Mouse (Mus musculus): ENCODE measurements around the gene Sp140. TPM values are rescaled to one million over a fixed set of nuclear protein-coding genes. Genes with fewer than 3 reads are reported as not detected.

Sp140 gene
- polyA plus RNA-seq, 1 experiment, result 0.27 TPM

DNA sequence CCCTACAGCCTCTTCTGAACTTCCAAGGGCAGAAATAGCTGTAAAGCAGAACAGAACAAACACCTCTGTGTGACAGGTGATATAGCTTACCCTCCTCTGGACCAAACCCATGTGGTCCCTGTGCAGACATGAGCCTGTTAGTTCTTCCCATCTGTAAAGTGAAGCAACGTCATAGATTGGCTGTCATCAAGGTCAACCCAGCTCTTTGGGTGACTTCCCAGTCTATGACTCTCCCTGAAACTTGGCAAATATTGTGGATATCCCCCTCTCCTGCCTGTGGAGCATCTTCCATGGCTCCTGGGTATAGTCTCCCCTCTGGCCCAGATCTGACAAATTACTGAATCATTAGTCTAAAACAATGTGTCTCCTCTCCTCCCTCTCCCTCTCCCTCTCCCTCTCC, 92.1 kb downstream of the Sp140 start:
- Histone ChIP-seq H3K27me3 (ENCODE audit: control insufficient read depth, insufficient read depth, low read length) (no peaks in the 10 kb centered on the region), H3K4me3 (ENCODE audit: control insufficient read depth, low read depth, low read length) (no peak overlapping the region), H3K36me3 (ENCODE audit: control insufficient read depth, insufficient read depth, low read length) (no peaks in the 10 kb centered on the region), H3K4me1 (ENCODE audit: control insufficient read depth, insufficient read depth, low read length) (no peaks in the 10 kb centered on the region), H3K27ac (ENCODE audit: control insufficient read depth, insufficient read depth, low read depth, low read length) (no peak overlapping the region)
- TF ChIP-seq CTCF (IDR thresholded peaks at IDR 0.05; ENCODE audit: control insufficient read depth, insufficient read depth, insufficient replicate concordance, low read depth, low read length), result no peak
- no peak for TF ChIP-seq POLR2A (IDR thresholded peaks at IDR 0.05; ENCODE audit: control insufficient read depth, low read depth, low read length)

DNA sequence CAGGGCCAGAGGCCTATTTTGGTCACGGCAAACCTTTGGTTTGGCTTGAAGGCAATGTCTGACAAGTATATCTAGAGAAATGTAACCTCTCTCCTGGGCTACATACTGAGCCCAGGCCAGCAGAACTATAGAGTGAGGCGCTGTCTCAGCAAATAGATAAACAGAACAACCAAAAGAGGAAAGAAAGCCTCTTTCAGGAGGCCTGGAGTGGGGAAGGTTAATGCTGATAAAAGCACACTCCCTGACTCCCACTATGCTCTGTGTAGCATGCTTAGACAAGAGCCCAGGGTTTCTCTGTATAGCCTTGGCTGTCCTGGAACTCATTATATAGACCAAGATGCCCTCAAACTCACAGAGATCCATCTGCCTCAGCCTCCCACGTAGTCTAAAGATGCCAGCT, 93.1 kb downstream of the Sp140 start:
- Histone ChIP-seq H3K4me1 (ENCODE audit: control insufficient read depth, insufficient read depth, low read length) (no peaks in the 10 kb centered on the region), H3K36me3 (ENCODE audit: control insufficient read depth, insufficient read depth, low read length) (no peaks in the 10 kb centered on the region), H3K4me3 (ENCODE audit: control insufficient read depth, low read depth, low read length) (no peak overlapping the region), H3K27me3 (ENCODE audit: control insufficient read depth, insufficient read depth, low read length) (no peaks in the 10 kb centered on the region), H3K27ac (ENCODE audit: control insufficient read depth, insufficient read depth, low read depth, low read length) (no peak overlapping the region)
- TF ChIP-seq POLR2A (IDR thresholded peaks at IDR 0.05; ENCODE audit: control insufficient read depth, low read depth, low read length) (no peak), CTCF (IDR thresholded peaks at IDR 0.05; ENCODE audit: control insufficient read depth, insufficient read depth, insufficient replicate concordance, low read depth, low read length) (no peak)

Other genes starting within 250 kb of the Sp140 start
- not detected in 2 replicates for gene G530012D18Rik, start 24.7 kb upstream of the Sp140 start, polyA plus RNA-seq (2012; rRNA removed)
- gene Sp110, start 1.6 kb upstream of the Sp140 start, polyA plus RNA-seq (2012; rRNA removed), result 0.38 and 0.63 TPM in 2 replicates
- 0.79 and 1.1 TPM in 2 replicates for gene Sp100, start 49.6 kb downstream of the Sp140 start, polyA plus RNA-seq (2012; rRNA removed)
- 0.35 TPM in 1 of 2 replicates, not detected in the other for gene A630001G21Rik, start 178.3 kb downstream of the Sp140 start, polyA plus RNA-seq (2012; rRNA removed)
- 38.6 and 41.4 TPM in 2 replicates for gene Cab39, start 193.1 kb downstream of the Sp140 start, polyA plus RNA-seq (2012; rRNA removed)